Mouse (Mus musculus) stomach, embryonic 16.5 days (tissue): ENCODE results near the gene Ostf1. TPM values are rescaled to one million over a fixed set of nuclear protein-coding genes. Genes with fewer than 3 reads are reported as not detected.

ENCODE experiments used
- ATAC-seq: fragments of 200-750 bp; cut with Nextera tagmentation; 2 replicates; pipeline ENCODE4 v1.8.0; 2017; ENCODE audit warnings: moderate number of reproducible peaks, moderate TSS enrichment; ENCODE audit not compliant: insufficient read depth, low FRiP score
- H3K27ac ChIP-seq: fragments of 300-500 bp; sonication (generic); 2 replicates; pipeline ENCODE4 v1.5.1; 2014; ENCODE audit warnings: low read length
- H3K27me3 ChIP-seq: fragments of 300-500 bp; sonication (generic); 2 replicates; pipeline ENCODE4 v1.6.1; 2014; ENCODE audit warnings: low read length, control low read depth, mixed read lengths; ENCODE audit not compliant: control insufficient read depth, insufficient read depth
- H3K36me3 ChIP-seq: fragments of 300-500 bp; sonication (generic); 2 replicates; pipeline ENCODE4 v1.6.1; 2014; ENCODE audit warnings: low read length; ENCODE audit not compliant: control insufficient read depth, insufficient read depth
- H3K4me1 ChIP-seq: fragments of 300-500 bp; sonication (generic); 2 replicates; pipeline ENCODE4 v1.6.1; 2014; ENCODE audit warnings: low read length, control low read depth, mixed read lengths; ENCODE audit not compliant: control insufficient read depth, insufficient read depth
- H3K4me2 ChIP-seq: fragments of 300-500 bp; sonication (generic); 2 replicates; pipeline ENCODE4 v1.6.1; 2014; ENCODE audit warnings: low read depth, low read length, mixed read lengths
- H3K4me3 ChIP-seq: fragments of 300-500 bp; sonication (generic); replicated peaks from 2 replicates; pipeline ENCODE4 v1.5.1; 2014; ENCODE audit warnings: mild to moderate bottlenecking, low read length
- H3K9ac ChIP-seq: fragments of 300-500 bp; sonication (generic); 2 replicates; pipeline ENCODE4 v1.6.1; 2014; ENCODE audit warnings: low read length
- H3K9me3 ChIP-seq: fragments of 300-500 bp; sonication (generic); replicated peaks from 2 replicates; pipeline ENCODE4 v1.6.1; 2016; ENCODE audit warnings: low read length, control low read depth; ENCODE audit not compliant: control insufficient read depth
- WGBS: fragments of 180-500 bp; shearing (Covaris S2); extraction: QIAGEN DNeasy Blood & Tissue Kit; methylation state at CpG from one replicate; pipeline ENCODE4 v1.1.7; 2014; 5-methylcytosine and 5-hydroxymethylcytosine counted together
- polyA plus RNA-seq: library from polyadenylated mRNA; unstranded; fragments of >200 nt; fragmentation: Nextera tagmentation; extraction: Ambion mirVana; gene quantifications from 2 replicates; pipeline ENCODE4 v1.2.1, GENCODE M21; 2015

The Ostf1 gene
- polyA plus RNA-seq, 1 experiment from 2014 or later = 115 TPM

DNA sequence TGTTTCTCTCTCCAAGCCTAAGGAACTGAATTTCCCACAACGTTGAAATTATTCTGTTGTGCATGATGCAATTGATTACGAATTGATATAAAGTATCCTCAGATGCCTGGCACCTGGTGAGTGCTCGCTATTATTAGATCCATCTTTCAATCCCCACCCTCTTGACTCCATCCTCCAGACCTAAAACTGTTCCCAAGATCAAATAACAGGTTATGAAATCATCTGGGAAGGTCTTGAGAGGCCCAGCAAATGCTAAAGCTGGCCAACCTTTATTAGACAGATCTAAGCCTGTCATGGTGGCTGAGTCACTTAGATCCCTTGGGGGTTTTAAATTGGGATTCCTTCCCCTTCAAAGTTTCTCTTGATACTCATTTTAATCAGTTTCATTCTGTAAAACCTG, 28.8 kb upstream of the Ostf1 start:
- no peak overlapping the region for H3K4me2 ChIP-seq
- WGBS = 85% methylated on average over 3 of the region's 3 CpGs
- H3K27ac ChIP-seq = no peak overlapping the region
- no peak for ATAC-seq
- H3K4me1 ChIP-seq = no peaks in the 10 kb centered on the region
- no peaks in the 10 kb centered on the region for H3K9me3 ChIP-seq
- no peak overlapping the region for H3K9ac ChIP-seq
- no peak overlapping the region for H3K4me3 ChIP-seq
- no peaks in the 10 kb centered on the region for H3K36me3 ChIP-seq
- H3K27me3 ChIP-seq = no peaks in the 10 kb centered on the region

DNA sequence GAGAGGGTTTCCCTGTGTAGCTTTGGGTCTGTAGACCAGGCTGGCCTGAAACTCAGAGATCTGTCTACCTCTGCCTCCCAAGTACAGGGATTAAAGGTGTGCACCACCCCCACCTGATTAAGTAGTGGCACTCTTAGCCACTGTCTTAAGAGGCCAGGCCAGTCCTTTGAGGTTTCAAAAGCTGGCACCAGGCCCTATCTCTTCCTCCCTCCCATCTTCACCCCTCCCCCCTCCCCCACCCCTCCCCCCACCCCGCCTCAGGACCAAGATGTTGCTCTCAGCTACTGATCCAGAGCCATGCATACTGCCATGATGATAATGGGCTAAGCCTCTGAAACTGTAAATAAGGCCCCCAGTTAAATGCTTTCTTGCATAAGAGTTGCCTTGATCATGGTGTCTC, 27.7 kb upstream of the Ostf1 start:
- H3K36me3 ChIP-seq = no peaks in the 10 kb centered on the region
- no peak overlapping the region for H3K27ac ChIP-seq
- H3K27me3 ChIP-seq = no peaks in the 10 kb centered on the region
- no peak overlapping the region for H3K9ac ChIP-seq
- ATAC-seq = no peak
- H3K4me2 ChIP-seq = no peak overlapping the region
- WGBS = no CpG with 5 or more reads among the region's 1 CpGs
- H3K9me3 ChIP-seq = no peaks in the 10 kb centered on the region
- no peak overlapping the region for H3K4me3 ChIP-seq
- H3K4me1 ChIP-seq = 0 out of 2 replicates have a peak, but pooled peaks cover 1% of the 10 kb centered on the region

DNA sequence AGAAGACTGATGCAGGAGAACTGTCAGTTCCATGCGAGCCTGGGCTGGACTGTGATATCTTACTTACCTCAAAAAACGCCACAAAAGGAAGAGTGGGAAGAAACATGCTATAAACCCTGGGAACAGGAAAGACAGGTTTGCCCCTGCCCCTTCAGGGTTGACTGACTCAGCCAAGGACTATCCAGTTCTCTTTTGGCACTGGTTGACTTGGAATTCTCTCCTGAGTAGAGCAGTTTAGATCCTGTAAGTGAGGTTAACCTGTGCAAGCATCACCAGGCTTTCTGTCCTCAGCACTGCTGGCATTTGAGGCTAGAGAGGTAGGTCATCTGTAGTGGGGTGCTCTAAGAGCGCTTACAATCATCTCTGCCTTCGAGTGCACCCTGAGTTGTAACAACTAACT, 26.9 kb upstream of the Ostf1 start:
- Histone ChIP-seq H3K27me3 (no peaks in the 10 kb centered on the region), H3K27ac (no peak overlapping the region), H3K4me1 (0 out of 2 replicates have a peak, but pooled peaks cover 2% of the 10 kb centered on the region), H3K36me3 (no peaks in the 10 kb centered on the region), H3K4me2 (no peak overlapping the region), H3K9me3 (no peaks in the 10 kb centered on the region), H3K9ac (no peak overlapping the region), H3K4me3 (no peak overlapping the region)
- no peak for ATAC-seq
- WGBS = 72% methylated on average over 4 of the region's 4 CpGs

DNA sequence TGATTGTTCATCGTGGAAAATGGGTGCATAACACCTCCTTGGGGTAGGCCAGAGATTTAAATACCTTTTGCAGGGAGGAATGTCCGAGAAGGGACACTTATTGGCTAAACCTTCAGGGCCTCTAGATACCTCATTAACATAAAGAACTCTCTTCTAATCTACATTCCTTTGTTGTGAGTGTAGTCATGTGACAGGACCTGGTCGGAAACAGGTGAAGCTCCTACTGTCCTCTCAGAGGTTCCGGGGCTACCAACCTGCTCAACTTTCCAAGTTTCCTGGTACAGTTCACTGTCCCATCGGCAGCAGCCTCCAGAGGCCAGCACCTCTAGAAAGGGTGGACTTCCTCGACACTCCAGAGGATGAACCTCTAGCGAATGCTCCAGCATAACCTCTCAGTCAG, 24.4 kb upstream of the Ostf1 start:
- no peak for ATAC-seq
- no peaks in the 10 kb centered on the region for H3K9me3 ChIP-seq
- no peak overlapping the region for H3K27ac ChIP-seq
- H3K4me2 ChIP-seq = no peak overlapping the region
- H3K27me3 ChIP-seq = no peaks in the 10 kb centered on the region
- H3K36me3 ChIP-seq = no peaks in the 10 kb centered on the region
- no peak overlapping the region for H3K4me3 ChIP-seq
- H3K9ac ChIP-seq = no peak overlapping the region
- 0 out of 2 replicates have a peak, but pooled peaks cover 2% of the 10 kb centered on the region for H3K4me1 ChIP-seq
- 79% methylated on average over 7 of the region's 7 CpGs for WGBS

DNA sequence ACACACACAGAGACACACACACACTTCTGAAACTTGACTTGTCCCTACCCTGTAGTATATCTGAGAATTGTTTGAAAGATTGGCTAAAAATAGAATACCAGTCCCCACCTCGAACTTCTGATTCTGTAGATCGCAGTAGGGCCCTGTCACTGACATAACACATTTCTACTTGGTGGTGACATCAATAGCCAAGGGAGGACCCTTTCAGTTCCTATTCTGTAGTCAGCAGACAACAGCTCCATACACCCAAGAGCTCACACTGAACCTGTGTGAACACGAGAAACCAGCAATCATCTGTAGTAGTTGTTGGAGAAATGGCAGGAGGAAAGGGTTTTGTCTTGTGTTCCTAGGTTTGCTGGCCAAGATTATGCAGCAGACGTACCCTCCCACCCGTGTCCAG, 23.4 kb upstream of the Ostf1 start:
- Histone ChIP-seq H3K27ac (no peak overlapping the region), H3K4me1 (0 out of 2 replicates have a peak, but pooled peaks cover 2% of the 10 kb centered on the region)
- 56% methylated on average over 5 of the region's 5 CpGs for WGBS

DNA sequence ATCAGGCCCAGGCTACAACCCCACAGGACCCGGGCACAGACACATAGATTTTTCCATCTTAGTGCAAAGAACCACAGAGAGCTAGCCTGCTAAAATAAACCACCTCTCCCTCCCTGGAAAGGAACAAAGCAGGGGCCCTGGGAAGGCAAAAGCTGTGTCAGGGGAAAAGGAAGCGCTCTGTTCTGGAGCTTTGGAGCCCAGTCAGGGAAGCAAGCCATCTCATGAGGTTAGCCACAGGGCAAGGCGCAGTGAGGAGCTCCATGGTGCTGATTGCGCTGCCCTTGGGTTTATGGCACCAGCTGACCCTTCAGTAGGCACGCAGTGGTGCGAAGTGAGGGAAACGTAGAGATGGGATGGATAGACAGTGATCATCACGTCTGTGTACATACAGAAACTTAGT, 22.7 kb upstream of the Ostf1 start:
- no peak for ATAC-seq
- Histone ChIP-seq H3K4me1 (0 out of 2 replicates have a peak, but pooled peaks cover 2% of the 10 kb centered on the region), H3K4me3 (no peak overlapping the region), H3K27ac (0 out of 2 replicates have a peak overlapping the region, but pooled peaks have one; percentile 8), H3K9ac (no peak overlapping the region), H3K36me3 (no peaks in the 10 kb centered on the region), H3K9me3 (no peaks in the 10 kb centered on the region), H3K4me2 (no peak overlapping the region), H3K27me3 (no peaks in the 10 kb centered on the region)
- 84% methylated on average over 8 of the region's 8 CpGs for WGBS

More for the DNA sequence above, 23.4 kb upstream of the Ostf1 start:
- H3K36me3 ChIP-seq = no peaks in the 10 kb centered on the region
- H3K9ac ChIP-seq = no peak overlapping the region
- no peaks in the 10 kb centered on the region for H3K9me3 ChIP-seq
- H3K4me2 ChIP-seq = no peak overlapping the region
- H3K4me3 ChIP-seq = no peak overlapping the region
- ATAC-seq = no peak
- no peaks in the 10 kb centered on the region for H3K27me3 ChIP-seq

DNA sequence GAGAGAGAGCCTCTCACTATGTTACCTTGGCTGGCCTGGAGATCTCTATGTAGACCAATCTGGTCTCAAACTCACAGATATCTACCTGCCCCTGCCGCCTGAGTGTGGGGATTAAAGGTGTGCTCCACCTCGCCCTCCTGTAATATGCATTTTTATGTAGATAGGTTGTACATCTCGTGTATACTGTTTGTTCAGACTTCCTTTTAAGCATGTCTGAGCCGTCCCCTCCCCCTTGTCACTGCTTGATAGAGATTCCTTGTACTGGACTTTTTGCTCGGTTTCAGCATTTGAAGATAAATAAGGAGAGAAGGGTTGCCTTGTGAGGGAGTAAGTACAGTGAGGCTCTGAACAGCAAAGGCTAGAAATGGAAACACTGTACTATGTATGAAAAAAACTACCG, 21.4 kb upstream of the Ostf1 start:
- H3K4me2 ChIP-seq = no peak overlapping the region
- no peak overlapping the region for H3K27ac ChIP-seq
- H3K4me1 ChIP-seq = 0 out of 2 replicates have a peak, but pooled peaks cover 2% of the 10 kb centered on the region
- no peak overlapping the region for H3K4me3 ChIP-seq
- ATAC-seq = no peak
- no peaks in the 10 kb centered on the region for H3K27me3 ChIP-seq
- no peaks in the 10 kb centered on the region for H3K9me3 ChIP-seq
- no peak overlapping the region for H3K9ac ChIP-seq
- WGBS = 71% methylated on average over 6 of the region's 6 CpGs
- no peaks in the 10 kb centered on the region for H3K36me3 ChIP-seq

DNA sequence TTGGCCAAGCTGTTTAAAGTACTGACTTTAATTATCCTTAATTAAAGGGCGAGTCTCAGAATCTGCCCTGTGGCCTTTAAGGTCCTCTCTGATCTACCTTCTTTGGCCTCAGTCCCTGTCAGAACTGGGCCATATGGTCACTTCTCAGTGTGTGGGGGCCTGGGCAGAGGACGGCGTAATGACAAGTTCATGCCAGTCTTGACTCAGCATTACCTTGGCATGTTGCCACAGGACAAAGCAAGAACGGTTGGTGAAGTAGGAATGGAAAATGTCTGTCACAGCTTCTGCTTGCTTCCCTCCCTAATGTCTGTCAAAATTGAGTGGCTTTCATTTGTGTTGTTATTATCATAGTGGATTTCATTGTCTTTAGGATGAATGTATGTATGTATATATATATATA, 21.0 kb upstream of the Ostf1 start:
- Histone ChIP-seq H3K27ac (no peak overlapping the region), H3K36me3 (no peaks in the 10 kb centered on the region), H3K9me3 (no peaks in the 10 kb centered on the region), H3K27me3 (no peaks in the 10 kb centered on the region), H3K9ac (no peak overlapping the region), H3K4me1 (0 out of 2 replicates have a peak, but pooled peaks cover 2% of the 10 kb centered on the region), H3K4me2 (no peak overlapping the region), H3K4me3 (no peak overlapping the region)
- 69% methylated on average over 4 of the region's 4 CpGs for WGBS
- ATAC-seq = no peak

DNA sequence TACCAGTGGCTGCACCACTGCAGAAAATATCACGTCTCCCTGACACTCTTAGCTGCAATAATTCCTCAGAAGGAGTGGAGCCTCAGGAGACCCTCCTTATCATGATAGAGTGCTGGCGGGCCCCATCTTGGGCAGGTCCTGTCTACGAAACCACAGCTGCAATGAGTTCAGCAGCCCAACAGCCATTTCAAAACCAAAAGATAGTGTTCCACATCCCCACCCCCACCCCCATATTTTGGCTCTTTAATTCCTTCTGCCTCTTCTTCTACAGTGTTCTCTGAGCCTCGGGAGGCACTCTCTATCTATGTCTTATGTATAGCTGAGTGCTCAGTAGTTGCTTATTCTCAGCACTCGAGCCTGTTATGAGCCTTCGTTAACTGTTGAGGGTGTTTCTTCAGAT, 18.9 kb upstream of the Ostf1 start:
- Histone ChIP-seq H3K27ac (no peak overlapping the region), H3K4me1 (0 out of 2 replicates have a peak, but pooled peaks cover 2% of the 10 kb centered on the region), H3K9me3 (no peaks in the 10 kb centered on the region), H3K9ac (no peak overlapping the region), H3K4me3 (no peak overlapping the region), H3K27me3 (no peaks in the 10 kb centered on the region), H3K4me2 (no peak overlapping the region), H3K36me3 (no peaks in the 10 kb centered on the region)
- no peak for ATAC-seq
- WGBS = 73% methylated on average over 6 of the region's 6 CpGs

DNA sequence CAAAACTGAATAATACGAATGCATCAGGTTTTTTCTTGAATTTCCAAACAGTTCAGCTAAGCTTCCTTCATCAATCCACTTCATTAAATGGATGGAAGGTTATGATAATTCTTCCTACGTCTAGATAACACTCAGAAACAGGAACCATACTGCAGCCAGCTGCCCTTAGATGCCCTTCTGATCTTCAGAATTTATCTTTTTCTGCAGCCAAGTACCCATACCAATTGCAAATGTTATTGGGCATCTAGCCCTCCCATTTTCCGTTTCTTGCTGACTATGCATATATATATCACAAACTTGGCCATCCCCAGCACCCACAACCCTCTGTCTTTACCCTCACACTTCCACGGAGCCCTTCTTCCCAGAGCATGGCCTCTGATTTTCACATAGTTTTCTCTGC, 18.3 kb upstream of the Ostf1 start:
- ATAC-seq = no peak
- 0 out of 2 replicates have a peak, but pooled peaks cover 2% of the 10 kb centered on the region for H3K4me1 ChIP-seq
- H3K27me3 ChIP-seq = no peaks in the 10 kb centered on the region
- no peak overlapping the region for H3K4me3 ChIP-seq
- no peak overlapping the region for H3K27ac ChIP-seq
- H3K36me3 ChIP-seq = no peaks in the 10 kb centered on the region
- H3K9ac ChIP-seq = no peak overlapping the region
- no peak overlapping the region for H3K4me2 ChIP-seq
- WGBS = 74% methylated on average over 4 of the region's 4 CpGs
- no peaks in the 10 kb centered on the region for H3K9me3 ChIP-seq
